Mouse (Mus musculus) kidney, adult 2 months (tissue): Measurements from ENCODE around the gene Cep95.

Experiments
- CTCF ChIP-seq: fragments of 200-500 bp; conservative IDR thresholded peaks from 2 replicates; pipeline ENCODE4 v1.5.1; 2011; ENCODE audit warnings: low read depth, mild to moderate bottlenecking, control low read depth, low read length, moderate library complexity, mixed read lengths; ENCODE audit not compliant: insufficient read depth, insufficient read length
- POLR2A ChIP-seq: fragments of 200-500 bp; IDR thresholded peaks from one replicate; pipeline ENCODE4 v1.6.1; 2011; ENCODE audit warnings: low read depth, low read length, control low read depth

DNA sequence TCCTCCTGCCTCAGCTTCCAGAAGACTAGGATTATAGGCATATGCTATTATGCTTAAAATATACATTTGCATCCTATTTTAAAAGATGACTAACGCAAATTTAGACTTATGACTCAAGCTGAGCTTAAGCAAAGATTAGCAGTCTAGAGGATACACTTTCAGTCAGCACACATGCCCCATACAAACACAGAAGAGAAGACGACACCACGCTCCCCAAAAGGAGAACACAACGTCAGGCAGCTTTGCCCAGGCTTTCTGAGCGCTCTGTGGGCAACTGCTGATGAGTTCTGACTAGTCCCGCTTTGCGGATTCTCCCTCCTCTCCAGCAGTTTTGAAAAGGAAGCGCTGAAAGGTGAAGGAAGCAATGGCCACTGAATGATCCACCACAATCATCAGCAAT is 34.7 kb downstream of the Cep95 start:
- no peak for TF ChIP-seq CTCF
- no peak for TF ChIP-seq POLR2A
